Mouse (Mus musculus): Measurements from ENCODE around the gene Smpd3.
A peak's percentile ranks its signal among the peaks of the same experiment; 100 is the strongest.

The Smpd3 gene

DNA sequence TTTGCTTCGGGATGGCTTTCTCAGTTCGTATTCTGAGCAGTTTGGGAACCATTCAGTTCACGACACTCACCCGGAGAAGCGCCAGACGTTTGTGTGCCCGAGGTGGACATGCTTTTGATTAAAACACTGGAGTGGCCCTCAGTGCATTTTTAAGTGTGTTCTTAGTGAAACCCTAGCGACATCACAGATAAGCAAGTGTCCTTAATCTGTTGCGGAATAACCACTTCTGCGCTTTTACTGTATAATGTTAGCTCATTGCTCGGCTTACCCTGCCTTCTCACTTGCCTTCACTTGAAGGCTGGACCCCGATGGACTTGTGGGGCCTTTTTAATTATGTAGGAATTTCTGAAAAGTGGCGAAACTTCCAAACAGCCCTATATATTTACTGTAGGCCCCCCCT lies 126.4 kb downstream of the Smpd3 start:
- no peak for DNase-seq

GRCm38 (mm10) chr8:106210821-106211345 lies 126.9 kb downstream of the Smpd3 start, which contains the start of the genes Slc7a6os and Prmt7:
Slc7a6os (minus strand) TSS chr8:106210935.
Prmt7 (plus strand) TSS chr8:106210936.
- peak; percentile 96 for DNase-seq

- peak; percentile 65 for DNase-seq
Observed at GRCm38 (mm10) chr8:106210035-106210731, 127.6 kb downstream of the Smpd3 start.
